Mouse (Mus musculus) activated CD4-positive, CD25-positive, alpha-beta regulatory T cell, adult 4 months (primary cell): ENCODE measurements around the gene Fndc5. TPM values are rescaled to one million over a fixed set of nuclear protein-coding genes. Genes with fewer than 3 reads are reported as not detected.

ENCODE experiments used
- ATAC-seq: one replicate; pipeline ENCODE4 v1.8.0; 2017
- polyA plus RNA-seq, 2 experiments: library from polyadenylated mRNA; unstranded; fragments of 100-300 nt; shearing (Covaris generic); gene quantifications; one replicate each; pipeline ENCODE4 v1.2.1; 2017

Fndc5 gene
- under 1 TPM; 0.28 to 0.56 TPM for polyA plus RNA-seq

DNA sequence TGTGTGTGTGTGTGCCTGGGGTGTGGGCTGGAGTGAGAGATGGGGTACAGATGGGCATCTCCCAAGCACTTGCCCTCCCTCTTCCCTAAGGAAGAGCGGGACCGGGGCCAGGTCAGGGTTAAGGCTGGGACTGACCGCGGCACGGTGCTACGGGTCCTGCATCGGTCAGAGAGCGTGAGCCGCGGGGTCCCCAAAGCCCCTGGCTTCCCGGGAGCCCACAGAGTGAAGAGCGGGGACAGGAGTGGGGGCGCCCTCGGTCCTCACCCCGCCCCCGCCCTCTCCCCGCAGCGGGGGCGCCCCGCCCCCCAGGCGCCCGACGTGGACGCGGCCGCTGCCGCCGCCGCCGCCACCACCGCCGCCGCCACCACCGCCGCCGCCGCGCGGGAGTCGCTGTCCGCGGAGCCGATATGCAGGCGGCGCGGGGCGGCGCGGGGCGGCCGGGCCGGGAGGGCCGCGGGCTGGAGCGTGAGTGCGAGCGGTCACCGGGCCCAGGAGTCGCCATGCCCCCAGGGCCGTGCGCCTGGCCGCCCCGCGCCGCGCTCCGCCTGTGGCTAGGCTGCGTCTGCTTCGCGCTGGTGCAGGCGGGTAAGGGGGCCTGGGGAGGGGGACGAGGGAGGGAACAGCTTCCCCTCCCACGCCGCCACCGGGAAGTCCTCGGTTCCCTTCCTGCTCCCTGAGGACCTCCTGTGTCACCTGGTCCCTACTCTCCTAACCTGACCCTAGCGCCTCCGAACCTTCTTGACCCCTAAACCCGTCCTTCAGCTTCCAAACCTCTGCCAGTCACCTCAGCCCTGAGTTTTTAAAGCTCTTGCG, at the start of gene Fndc5:
Gene Fndc5, plus strand, starts transcription at position 421 of the 813 bp plus-strand sequence.
- ATAC-seq = no peak

DNA sequence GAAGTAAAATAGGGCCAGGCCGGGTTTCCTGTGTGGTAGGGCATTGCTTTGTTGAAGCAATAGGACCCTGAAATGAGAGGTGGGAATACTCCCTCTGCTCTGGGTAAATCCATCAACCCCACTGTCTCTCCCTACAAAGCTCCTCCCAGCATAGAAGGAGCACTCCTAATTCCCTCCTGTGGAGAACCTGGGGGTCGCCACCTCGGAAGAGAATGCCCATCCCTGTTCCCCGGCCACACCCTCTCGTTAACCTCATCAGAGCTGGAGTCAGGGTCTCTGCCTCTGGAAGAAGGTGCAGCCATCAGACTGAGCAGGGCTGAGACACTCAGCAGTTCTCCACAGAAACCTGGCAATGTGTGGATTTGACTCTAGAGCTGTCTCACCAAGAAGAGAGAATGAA, 48.9 kb upstream of the Fndc5 start:
- no peak for ATAC-seq

DNA sequence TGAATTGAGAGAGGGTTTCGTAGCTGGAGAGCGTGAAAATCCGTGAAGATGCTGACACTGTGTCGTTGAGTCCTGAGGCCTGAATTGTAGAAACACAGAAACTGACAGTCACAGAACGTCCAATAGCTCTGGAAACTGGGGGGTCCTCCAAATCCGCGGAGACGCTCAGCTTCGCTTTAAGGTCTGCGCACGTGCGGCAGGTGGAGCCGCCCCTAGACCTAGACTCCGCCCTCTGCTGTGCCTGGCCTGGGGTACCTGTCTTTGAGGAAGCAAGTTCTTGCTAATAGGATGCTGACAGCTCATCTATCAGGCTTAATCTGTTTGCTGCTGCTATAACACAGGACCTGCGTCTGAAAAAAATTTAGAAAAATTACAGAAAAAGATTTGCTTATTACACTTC, 41.5 kb upstream of the Fndc5 start:
- no peak for ATAC-seq

DNA sequence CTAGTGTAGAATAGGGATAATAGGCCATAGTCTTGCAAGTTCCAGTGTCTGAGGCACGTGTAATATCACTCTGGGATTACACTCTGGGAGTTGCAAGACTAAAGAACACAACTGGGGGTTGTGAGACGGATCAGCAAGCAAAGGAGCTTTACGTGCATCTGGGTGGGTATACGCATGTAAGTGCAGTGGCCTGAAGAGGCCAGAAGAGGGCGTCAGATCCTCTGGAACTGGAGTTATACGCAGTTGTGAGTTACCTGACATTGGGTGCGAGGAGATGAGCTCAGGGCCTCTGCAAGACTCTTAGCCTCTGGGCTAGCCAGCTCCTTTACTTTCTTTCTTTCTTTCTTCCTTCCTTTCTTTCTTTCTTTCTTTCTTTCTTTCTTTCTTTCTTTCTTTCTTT, 39.8 kb upstream of the Fndc5 start:
- no peak for ATAC-seq

DNA sequence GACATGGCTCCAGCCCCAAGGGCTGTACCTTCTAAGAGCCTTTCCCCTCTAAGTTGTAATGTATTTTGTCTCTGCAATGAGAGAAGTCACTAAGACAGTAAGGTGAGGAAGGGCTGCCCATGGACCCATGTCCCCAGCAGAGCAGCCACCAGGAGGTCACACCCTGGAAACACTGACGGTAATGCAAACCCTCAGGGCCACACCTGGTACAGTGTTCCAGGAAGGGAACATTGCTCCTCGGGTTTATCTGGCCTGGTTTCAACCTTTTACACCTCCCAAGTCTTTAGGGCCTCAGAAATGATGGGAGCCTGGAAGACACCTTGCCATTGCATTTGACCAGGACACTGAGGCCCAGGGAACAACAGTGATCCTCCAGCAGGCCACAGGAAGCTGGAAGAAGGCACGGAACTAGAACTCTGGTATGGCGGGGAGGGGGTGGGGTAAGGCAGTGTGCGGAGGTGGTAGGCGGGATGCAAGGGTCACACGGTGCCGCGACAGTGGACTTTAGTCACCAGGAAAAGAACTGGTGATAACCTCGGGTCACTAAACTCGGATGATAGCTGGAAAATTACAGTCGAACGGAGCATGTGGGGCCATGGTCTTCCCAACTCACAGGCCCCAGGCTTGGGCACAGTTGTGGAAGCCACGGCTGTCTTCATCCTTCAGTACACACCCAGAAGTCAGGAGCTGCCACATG, 34.5 kb upstream of the Fndc5 start:
- ATAC-seq = no peak

DNA sequence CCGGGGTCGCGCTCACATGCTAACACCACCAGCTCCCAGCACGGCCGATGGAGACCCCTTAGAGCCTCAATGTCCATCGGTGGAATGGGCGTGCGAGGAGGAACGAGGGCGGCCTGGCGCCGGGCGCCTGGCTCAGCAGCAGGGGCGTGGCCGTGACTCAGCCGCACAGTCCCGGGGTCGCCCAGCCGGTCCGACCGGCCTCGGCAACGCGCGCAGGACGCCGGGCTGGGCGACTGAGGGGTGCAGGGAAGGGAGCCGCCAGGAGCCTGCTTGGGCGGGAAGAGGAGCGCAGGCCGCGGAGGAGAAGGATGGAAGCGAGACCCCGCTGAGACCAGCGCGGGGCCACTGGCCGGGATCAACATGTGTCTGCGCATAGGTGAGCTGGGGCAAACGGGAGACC, 31.4 kb upstream of the Fndc5 start, which contains the start of gene Tmem54:
Gene Tmem54, plus strand, starts transcription at position 193 of the 400 bp plus-strand sequence.
- ATAC-seq = no peak

DNA sequence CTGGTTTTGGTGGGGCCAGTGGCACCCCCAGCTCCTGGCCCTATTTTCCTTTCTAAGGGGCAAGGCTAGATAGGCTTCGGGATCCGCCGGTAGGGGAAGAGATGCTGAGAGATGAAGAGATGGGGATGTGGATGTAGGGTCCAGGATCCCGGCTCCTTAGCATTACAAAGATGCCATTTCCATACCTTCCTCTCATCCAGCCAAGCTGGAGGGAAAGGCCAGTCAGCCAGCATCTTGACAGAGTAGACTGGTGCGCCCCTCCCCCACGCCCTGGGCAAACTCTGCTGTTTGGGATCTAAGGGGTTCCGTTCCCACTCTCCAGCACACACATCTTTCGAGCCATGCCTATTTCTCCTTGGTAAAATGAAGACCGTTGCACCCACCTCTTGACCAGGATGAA, 30.7 kb upstream of the Fndc5 start:
- no peak for ATAC-seq

DNA sequence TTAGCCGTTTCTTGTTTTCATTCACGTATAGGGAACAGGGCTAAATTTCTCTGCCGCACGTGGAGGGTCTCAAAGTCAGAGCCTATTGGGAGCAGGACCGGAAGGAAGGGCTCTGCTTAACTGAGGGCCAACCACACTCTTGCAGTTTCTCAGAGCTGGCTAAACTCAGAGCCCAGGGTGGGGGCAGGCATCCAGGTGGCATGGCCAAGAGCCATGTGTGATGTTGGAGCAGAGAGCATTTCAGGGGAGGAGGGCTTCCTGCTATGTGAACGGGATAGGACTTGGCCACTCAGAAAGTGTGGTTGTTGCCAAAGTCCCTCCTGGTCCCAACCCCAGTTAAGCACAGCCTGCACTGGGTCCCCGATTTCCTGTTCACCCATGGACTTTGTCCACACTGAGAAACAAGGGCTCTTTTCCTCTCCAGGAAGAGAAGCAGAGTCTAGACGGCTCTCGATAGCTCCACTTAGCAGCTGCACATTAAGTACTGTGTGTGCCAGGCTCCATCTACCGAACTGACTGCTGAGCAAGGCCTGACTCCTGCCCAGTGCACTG, 29.4 kb upstream of the Fndc5 start:
- ATAC-seq = no peak

DNA sequence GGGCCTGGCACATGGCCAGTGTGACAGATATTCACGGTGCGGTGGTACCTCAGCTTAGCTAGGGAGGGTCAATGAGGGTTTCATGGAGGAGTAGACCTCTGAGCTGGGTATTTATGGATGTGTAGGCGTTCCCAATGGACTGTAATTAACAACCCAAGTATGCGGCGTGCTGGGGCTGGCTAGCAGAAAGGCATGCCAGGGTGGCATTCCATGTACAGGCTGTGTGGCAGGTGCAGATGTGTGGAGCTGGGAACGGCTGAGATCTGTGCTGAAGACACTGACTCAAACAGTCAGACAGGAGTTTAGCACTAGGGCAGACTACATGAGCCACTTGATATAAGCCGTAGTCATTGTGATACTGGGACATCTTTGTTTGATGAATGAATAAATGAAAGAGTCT, 28.2 kb upstream of the Fndc5 start:
- no peak for ATAC-seq

DNA sequence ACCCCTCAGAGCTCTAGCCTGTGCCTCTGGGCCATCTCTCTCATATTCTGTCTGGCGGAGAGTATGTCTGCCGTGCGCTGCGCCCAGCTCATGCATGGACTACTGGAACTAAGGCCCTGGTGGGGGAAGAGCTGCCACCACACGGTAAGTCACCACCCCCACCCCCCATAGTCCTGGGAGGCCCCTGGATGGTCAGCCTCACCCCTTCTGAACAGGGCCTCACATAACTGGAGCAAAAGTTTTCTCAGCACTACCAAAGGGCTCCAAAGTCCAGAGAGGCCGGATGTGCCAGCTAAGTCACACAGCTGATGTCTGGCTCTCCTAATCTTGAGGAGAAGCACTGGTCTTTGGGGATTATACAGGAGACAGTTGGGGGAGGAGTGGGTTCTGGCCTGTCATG, 26.0 kb upstream of the Fndc5 start:
- ATAC-seq = no peak

DNA sequence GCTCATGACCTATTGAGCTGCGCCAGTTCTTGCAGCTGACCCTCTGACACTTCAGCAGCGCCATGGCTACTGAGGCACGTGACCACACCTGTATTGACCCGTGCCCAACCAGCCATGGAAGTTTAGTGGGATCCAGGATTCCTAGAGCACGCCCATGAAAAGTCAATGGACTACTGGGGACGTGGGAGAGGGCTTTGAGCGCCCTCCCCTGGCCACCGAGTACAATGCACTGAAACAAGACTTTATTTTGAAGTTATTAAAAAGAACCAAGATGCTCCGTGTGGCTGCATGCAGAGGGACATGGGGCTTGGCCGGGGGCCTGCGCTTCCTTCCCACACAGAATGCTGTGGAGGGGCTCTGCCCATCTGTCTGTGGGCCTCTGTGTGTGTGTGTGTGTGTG, 25.4 kb upstream of the Fndc5 start:
- ATAC-seq = no peak

DNA sequence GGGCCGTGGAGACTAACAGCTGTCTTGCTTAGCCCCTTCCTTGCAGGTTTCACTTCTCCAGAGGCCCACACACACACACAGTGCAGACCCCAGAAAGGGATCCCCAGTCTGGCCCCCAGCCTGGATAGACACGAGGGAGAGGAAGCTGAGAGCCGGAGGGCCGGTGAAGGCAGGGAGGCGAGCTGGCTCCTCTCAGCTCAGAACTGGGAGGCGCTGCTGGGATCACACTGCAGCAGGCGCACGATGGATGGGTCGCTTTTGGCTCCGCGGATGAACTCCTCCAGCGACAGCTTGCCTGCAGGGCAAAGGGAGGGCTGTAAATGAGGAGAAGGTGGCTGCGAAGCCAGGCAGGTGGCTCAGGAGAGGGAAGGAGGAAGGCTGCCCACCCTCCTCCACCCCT, 24.6 kb upstream of the Fndc5 start:
- no peak for ATAC-seq

DNA sequence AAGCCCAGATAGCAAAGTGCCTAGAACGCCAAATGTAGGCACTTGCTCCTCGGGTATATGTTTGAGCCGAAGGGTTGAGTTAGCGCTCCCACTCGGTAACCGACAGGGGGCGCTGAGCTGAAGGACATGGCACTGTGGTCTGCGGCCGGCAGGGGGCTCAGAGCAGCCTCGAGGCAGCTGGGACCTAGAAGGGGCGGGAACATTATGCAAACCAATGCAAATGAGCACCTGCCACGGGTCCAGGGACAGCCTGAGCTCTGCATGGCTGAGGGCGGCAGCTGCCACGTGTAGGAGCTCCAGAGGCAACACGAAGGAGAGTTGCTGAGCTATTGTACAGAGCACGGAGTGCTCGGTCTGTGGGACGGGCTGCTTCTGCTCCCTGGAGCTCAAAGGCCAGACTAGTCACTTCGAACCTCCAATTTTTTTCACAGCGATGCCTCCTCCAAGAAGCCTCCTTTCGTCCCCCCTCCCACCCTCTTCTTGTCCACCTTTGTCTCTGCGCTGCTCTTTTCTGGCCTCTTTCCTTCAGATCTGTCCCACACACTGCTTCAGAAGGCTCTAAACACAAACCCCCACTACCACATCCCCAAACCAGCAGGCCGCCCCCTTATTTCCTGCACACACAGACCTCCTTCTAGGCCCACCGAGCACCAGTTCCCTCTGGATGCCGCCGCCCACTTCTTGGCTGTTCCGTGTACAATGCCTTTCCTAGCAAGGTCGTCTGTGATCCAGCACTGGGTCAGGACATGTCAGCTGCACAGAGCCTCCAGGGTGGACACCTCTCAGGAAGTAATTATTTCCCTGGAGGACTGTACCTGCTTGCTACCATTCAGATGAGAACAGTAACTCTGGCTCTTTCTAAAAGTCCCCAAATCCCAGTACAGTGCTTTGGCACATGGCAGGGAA, 23.5 kb upstream of the Fndc5 start:
- ATAC-seq = no peak

DNA sequence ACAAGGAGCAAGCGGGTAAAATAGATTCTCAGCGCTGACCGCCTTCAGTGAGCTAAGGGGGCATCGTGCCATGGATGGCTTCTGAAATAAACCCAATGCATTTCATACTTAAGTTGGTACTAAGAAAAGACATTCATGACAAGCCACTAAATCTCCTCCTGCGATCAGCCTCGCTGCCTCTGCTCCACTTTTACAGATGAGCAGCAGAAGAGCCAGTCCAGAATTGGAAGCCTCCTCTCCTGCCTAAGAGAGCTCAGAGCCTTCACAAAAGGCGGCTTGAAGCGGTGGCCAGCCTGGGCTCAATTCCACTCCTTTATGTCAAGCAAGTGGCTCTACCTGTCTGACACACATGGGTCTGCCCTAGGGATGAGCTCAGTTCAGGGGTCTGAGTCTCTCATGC, 20.1 kb upstream of the Fndc5 start:
- no peak for ATAC-seq

DNA sequence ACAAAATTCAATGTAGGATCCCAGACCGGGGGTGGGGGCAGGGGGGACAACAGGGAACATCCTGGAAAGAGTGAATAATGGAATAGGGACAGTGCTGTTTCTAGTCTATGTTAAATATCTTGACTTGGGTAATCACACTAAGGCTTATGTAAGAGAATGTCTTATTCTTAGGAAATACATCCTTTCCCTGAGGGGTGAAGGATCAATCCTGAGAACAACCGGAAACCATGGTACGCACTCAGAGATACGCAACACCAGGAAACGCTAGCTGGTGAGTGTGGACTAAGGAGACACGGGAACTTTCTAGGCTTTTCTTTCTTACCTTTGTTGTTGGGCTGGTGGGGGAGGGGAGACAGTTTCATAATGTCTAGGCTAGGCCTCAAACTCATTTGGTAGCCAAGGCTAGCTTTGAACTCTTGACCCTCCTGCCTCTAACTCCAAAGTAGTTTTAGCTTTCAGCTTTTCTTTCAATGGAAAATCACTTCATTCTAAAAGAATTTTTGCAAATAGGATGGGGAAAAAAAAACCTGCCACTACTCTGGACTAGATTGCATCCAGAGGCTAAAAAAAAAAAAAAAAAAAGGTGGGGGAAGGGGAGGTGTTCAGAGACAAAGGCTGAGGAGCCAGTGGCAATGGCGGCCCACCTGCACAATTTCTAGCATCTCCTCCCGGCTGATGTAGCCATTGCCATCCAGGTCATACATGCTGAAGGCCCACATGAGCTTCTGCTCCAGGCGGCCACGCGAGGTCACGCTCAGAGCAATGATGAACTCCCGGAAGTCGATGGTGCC, 18.9 kb upstream of the Fndc5 start:
- ATAC-seq = no peak

DNA sequence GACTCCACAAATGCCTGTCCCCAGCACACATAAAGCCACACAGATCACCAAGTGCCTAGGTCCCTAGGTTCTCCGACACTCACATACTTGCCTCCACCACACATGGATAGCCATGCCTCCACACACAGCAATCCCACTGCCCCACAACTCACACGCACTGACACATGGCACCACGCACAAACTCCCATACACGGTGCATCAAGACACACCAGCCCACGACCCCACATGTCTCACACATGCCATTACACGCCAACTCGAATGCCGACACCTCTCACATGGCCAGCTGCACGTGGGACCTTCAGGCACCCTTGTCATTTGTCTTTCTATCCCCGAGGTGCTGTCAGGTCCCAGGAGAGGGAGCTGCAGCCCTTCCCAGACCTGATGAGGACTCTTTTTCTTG, 17.1 kb upstream of the Fndc5 start:
- no peak for ATAC-seq

DNA sequence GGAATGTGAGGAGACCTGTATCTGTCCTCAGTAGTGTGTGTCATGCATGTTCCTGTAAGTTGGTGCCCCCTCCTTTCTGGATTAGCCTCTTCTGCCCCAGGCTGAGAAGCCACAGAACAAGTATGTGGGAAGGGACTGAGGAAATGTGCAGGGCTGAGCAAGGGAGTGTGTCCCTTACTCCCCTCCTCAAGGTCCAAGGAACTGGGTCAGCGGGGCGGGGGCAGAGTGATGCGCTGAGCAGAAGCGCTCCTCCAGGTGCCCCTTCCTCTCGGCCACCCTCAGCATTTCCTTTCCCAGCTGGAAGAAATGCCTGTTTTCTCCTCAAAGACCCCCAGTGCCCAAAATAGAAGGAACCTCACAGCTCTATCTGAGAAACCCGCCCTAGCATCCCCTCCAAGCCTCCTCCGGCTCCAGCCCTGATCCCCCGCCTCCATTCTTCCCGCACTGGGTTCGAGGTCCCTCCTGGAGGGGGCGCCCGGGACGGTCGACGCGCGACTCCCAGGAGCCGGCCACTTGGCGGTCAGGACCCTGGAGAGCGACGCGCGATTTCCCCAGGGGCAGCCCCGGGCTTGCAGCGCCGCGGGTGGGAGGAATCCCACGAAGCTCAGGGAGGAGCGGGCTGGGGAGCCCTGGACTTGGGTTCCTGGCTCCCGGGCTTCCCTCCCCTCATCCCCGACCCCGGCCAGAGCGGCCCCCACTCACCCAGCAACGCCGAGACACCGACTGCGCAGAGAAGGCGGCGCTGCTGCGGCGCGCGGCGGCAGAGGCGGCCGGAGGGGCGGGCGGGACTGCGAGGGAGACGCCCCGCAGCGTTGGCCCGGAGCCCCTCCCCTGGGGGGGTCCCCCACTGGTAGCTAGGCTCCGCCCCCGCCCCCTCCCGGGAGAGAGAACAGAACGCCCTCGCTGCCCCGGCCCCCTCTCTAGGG, 16.0 kb upstream of the Fndc5 start:
- ATAC-seq = no peak

DNA sequence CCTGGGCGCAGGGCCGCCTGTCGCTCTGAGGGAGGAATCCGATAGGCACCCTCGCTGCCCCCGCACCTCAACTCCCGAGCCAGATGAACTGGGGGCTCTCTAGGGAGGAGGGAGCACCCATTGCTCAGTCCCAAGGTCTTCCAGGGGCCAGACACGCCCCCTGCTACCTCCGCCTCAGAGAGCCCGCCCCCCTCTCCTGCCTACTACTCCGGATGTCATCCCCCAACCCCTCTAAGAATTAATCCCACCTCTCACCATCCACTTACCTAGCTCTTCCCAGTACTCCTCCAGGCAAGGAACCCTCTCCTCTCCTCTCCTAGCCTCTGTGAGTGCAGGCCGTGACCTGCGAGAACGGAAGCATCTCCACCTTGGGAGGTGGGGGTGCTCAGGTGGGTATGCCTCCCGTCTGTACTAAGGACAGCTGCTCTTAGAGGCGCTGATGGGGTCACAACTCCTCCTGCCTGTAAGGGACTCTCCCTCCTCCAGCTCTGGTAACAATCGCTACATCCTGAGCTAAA, 15.2 kb upstream of the Fndc5 start, which contains the start of gene Hpca:
Gene Hpca, minus strand, starts transcription at position 468 of the 518 bp plus-strand sequence.
- no peak for ATAC-seq

DNA sequence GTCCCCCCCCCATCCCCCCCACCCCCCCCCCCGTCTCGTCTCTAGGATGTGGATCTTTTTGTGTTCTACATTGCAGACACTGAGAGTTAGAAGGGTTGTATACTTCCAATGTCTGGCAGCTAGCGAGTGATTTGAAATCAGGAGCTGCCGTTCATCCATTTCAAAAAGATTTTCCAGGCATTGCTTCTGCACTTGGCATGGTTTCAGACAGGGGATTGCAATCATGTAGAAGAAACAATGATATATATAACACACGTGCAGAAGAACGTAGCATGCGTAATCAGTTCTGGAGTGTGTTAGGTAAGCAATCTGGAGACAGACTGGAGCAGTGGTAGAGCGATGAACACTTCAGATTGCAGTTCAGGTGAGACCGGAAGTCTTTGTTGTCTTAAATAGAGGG, 14.7 kb upstream of the Fndc5 start:
- ATAC-seq = no peak

DNA sequence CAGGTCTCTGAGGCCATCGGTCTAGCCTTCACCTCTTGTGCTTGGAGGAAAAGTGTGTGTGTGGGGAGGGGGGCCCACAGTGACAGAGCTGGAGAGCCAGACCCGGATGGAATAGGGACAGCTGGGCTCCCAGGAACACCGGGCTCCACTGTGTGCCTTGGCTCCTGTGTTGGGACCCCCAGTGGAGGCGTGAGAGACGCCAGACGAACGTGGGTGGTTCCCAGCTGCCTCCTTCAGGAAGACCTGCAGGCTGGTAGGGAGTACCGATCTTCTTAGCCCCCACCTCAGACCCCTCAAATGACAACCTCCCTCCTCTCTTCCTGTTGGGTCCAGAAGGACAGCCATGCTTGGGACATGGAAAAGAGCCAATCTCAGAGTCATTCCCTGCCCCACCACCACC, 14.1 kb upstream of the Fndc5 start:
- no peak for ATAC-seq
